Mouse (Mus musculus): ENCODE results near the gene Psmb6. TPM values are rescaled to one million over a fixed set of nuclear protein-coding genes. Genes with fewer than 3 reads are reported as not detected.
"Not testable (repeated sequence)": the region's sequence is repeated elsewhere in the genome, so short reads cannot be mapped to it uniquely, and the experiment has no call there.

The Psmb6 gene
- polyA plus RNA-seq, 1 experiment from 2014 or later: 763 TPM

DNA sequence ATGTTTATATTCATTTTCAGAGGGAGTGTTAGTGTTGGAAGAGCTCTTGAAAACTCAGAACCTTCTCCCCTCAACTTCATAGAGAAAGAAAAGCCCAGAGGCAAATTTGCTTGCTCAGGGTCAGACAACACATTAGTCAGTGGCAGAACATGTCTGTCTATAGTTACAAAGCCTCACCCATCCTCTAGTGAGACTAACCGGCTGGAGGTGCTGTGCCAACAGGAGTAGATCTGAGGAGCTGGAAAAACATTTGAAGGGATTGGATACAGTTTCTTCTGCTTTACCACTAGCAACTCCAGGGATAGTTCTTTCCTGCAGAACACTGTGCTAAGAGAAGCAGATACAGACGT is 36.7 kb downstream of the Psmb6 start:
- Histone ChIP-seq H3K4me2 (peak overlapping the region; percentile 93), H3K4me1 (replicated peaks) (peaks cover 40% of the 10 kb centered on the region), H3K27ac (replicated peaks) (peak overlapping the region; percentile 89), H3K36me3 (0 out of 2 replicates have a peak, but pooled peaks cover under 1% of the 10 kb centered on the region), H3K4me3 (peak overlapping the region; percentile 99), H3K27me3 (no peaks in the 10 kb centered on the region), H3K9me3 (no peaks in the 10 kb centered on the region), H3K9ac (peak overlapping the region; percentile 54)
- 2% methylated on average over 2 of the region's 2 CpGs for WGBS
- ATAC-seq (ENCODE audit: low FRiP score, low read depth): no peak; the same call in 1 of the 2 replicates

DNA sequence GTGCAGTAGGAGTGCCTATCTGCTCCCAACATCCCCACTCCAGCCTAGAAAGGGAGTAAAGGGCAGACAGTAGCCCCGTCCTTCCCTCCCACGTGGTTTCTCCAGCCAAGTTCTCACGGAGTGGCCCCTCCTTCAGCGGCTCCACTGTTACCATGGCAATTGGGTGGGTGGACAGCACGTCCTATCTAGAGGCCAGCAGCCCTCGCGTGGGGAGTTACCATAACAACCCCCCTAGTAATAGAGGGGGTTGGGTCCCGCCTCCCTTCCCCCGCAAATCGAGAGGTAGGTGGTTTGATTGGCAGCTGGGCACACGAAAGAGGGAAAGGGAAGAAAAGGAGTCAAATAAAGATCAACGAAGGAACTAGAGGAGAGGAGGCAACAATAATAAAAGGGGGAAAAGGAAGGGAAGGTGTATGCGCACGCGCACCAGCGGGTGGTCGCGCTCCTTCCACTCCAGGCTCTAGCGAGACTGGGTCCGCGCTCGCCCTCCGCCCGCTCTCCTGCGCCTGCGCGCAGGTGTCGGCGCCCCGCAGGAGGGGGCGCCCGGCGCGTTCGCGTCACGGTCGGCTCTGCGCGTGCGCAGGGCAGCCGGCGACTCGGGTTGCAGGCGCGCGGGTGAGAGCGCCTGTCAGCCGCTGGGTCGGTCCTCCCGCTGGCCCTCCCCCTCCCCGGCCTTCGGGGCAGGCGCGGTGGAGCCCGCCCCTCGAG is 37.3 kb downstream of the Psmb6 start, which contains the start of gene Mink1:
Gene Mink1, plus strand, starts transcription at position 595 of the 708 bp plus-strand sequence.
- H3K9me3 ChIP-seq: no peaks in the 10 kb centered on the region
- peak within 1 kb of the TSS; percentile 93 for H3K4me2 ChIP-seq
- H3K4me1 ChIP-seq (replicated peaks): peaks cover 42% of the 10 kb centered on the region
- WGBS: under 1% methylated on average over 39 of the region's 57 CpGs
- H3K9ac ChIP-seq: peak within 1 kb of the TSS; percentile 95
- peak; percentile 95 for ATAC-seq (ENCODE audit: low FRiP score, low read depth)
- peak within 1 kb of the TSS; percentile 89 for H3K27ac ChIP-seq (replicated peaks)
- H3K36me3 ChIP-seq: no peaks in the 10 kb centered on the region
- H3K27me3 ChIP-seq: no peaks in the 10 kb centered on the region
- H3K4me3 ChIP-seq: peak within 1 kb of the TSS; percentile 99

DNA sequence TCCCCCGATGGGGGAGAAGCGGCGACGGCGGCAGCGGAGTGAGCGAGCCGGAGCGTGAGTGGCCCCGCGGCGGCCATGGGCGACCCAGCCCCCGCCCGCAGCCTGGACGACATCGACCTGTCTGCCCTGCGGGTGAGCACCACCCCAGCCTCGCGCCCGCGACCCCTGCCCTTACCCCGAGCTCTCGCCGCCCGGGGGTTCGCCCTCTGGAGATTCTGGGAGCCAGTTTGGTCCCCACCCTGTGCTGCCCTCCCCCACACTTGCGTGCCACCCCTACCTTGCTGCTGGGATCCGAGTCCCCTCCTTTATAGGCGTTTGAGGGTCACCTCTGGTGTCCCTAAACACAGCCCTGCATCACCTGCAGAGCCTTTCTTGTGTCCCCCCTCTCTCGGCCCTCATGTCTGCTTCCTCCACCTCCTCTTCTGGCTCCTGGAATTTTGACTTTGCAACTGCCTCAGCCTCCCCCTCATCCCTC is 37.9 kb downstream of the Psmb6 start:
- no peaks in the 10 kb centered on the region for H3K9me3 ChIP-seq

DNA sequence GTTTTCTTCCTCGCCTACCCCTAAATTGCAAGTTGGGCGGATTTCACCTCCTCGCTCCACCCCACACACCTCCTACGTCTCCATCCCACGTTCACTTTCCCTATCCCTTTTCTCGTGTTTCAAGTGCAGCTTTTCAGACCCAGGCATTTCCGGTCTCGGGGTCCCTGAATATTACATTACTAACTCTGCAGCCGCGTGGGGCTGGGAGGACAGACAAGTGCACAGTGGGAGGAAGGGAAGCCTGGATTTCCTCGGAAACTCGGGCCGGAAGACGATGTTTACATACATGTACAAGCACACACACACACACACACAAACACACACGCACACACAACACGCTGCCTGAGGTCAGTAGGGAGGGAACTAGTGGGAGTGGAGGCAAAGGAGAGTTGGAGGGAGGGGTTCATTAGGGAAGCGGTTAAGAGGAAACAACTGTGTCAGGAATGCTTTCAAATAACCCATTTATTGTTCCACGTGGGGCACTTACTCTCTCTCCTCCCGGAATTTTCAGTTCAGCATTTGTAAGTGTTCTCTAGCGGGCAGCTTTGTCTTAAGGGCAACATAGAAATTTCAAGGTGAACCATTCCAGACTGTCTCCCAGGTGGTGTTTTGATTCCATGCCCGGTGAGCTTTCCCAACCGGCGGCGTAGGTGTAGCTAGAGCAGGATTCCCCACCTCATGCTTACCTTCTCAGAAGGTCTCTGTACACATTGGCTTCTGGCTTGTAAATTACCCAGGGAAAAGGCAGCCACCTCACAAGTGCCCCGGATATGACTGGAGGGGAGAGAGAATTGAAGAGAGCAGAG is 38.5 kb downstream of the Psmb6 start:
- WGBS: 5% methylated on average over 25 of the region's 25 CpGs
- H3K4me3 ChIP-seq: peak overlapping the region; percentile 99
- H3K36me3 ChIP-seq: no peaks in the 10 kb centered on the region
- H3K27ac ChIP-seq (replicated peaks): peak overlapping the region; percentile 89
- peak overlapping the region; percentile 93 for H3K4me2 ChIP-seq
- H3K9ac ChIP-seq: peak overlapping the region; percentile 95
- no peaks in the 10 kb centered on the region for H3K9me3 ChIP-seq
- H3K4me1 ChIP-seq (replicated peaks): peaks cover 42% of the 10 kb centered on the region
- 0 out of 2 replicates have a peak, but pooled peaks have one; percentile 4 for ATAC-seq (ENCODE audit: low FRiP score, low read depth)
- no peaks in the 10 kb centered on the region for H3K27me3 ChIP-seq

More for the DNA sequence above, 37.9 kb downstream of the Psmb6 start:
- Histone ChIP-seq H3K4me1 (replicated peaks) (peaks cover 42% of the 10 kb centered on the region), H3K27me3 (no peaks in the 10 kb centered on the region), H3K36me3 (no peaks in the 10 kb centered on the region), H3K9ac (peak overlapping the region; percentile 95), H3K4me3 (peak overlapping the region; percentile 99), H3K4me2 (peak overlapping the region; percentile 93), H3K27ac (replicated peaks) (peak overlapping the region; percentile 89)
- WGBS: 1% methylated on average over 14 of the region's 31 CpGs
- ATAC-seq (ENCODE audit: low FRiP score, low read depth): peak; percentile 36; the same call in 1 of the 2 replicates

DNA sequence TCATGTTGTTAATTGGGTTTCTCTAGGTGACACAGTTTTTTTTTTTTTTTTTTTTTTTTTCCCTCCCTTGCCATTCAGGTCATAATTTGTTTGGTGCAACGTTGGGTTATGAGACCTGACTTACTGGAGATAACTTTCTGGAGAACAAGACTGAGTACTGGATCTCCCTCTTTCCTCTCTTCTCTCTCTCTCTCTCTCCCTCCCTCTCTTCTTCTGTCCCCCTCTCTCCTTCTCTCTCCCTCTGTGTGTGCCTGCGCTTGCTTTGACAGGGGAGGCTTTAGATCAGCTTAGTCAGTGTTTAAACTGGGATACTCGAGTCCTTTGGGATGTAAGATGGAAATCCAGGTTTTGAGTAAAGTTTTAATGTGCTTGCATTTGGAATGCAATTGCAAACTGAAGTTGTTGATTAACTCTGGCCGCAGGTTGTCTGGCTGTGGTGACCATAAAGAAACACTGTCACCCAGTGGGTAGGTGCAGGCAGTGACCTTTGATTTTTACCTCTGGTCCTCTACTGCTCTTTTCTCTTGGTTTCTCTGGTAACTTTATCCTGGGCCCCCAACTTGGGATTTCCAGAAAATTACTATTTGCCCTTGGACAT is 39.2 kb downstream of the Psmb6 start:
- Histone ChIP-seq H3K27me3 (no peaks in the 10 kb centered on the region), H3K4me3 (peak overlapping the region; percentile 99), H3K9ac (peak overlapping the region; percentile 95), H3K9me3 (no peaks in the 10 kb centered on the region), H3K4me2 (peak overlapping the region; percentile 93), H3K27ac (replicated peaks) (no peak overlapping the region), H3K4me1 (replicated peaks) (peaks cover 42% of the 10 kb centered on the region), H3K36me3 (no peaks in the 10 kb centered on the region)
- no peak for ATAC-seq (ENCODE audit: low FRiP score, low read depth)
- 43% methylated on average over 4 of the region's 4 CpGs for WGBS

DNA sequence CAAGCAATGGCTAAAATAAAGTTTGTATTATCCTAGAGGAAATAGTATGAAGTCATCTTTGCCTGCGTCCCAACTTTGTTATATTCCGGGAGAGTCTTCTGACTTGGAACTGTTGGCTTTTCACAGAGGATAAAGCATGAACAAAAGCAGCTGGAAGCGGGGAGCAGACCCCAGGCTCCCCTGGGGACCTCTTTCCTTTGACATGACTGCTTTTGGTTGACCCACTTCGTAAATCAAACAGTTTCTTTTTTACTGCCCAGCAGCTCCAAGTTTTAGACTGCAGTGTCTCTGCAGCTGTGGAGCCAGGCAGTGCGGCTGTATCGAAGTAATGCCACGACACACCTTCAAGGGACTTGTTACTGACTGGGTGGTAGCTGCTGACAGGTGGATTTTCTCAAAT is 41.4 kb downstream of the Psmb6 start:
- Histone ChIP-seq H3K27me3 (no peaks in the 10 kb centered on the region), H3K9me3 (no peaks in the 10 kb centered on the region), H3K36me3 (no peaks in the 10 kb centered on the region), H3K9ac (no peak overlapping the region), H3K4me2 (no peak overlapping the region), H3K4me3 (no peak overlapping the region), H3K4me1 (replicated peaks) (peaks cover 41% of the 10 kb centered on the region), H3K27ac (replicated peaks) (no peak overlapping the region)
- ATAC-seq (ENCODE audit: low FRiP score, low read depth): no peak
- 52% methylated on average over 7 of the region's 7 CpGs for WGBS

DNA sequence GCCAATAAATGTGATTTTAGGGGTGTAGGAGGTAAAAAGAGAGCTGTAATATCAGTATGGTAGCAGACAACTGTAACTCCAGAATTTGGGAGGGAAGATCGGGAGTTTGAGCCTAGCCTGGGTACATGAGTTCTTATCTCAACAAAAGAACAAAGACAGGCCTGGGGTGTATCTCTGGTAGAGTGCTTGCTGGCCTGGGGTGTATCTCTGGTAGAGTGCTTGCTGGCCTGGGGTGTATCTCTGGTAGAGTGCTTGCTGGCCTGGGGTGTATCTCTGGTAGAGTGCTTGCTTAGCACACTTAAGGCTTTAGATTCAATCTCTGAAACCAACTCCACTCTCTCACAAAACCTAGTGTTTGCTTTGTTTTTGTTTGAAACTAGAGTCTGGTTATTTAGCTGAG is 45.4 kb downstream of the Psmb6 start:
- not testable (repeated sequence) for H3K27me3 ChIP-seq; ATAC-seq (ENCODE audit: low FRiP score, low read depth); H3K4me3 ChIP-seq; H3K27ac ChIP-seq (replicated peaks); H3K9me3 ChIP-seq; H3K4me2 ChIP-seq; H3K9ac ChIP-seq; H3K36me3 ChIP-seq
- peaks cover 17% of the 10 kb centered on the region for H3K4me1 ChIP-seq (replicated peaks)
- WGBS: 83% methylated on average over 1 of the region's 1 CpGs

DNA sequence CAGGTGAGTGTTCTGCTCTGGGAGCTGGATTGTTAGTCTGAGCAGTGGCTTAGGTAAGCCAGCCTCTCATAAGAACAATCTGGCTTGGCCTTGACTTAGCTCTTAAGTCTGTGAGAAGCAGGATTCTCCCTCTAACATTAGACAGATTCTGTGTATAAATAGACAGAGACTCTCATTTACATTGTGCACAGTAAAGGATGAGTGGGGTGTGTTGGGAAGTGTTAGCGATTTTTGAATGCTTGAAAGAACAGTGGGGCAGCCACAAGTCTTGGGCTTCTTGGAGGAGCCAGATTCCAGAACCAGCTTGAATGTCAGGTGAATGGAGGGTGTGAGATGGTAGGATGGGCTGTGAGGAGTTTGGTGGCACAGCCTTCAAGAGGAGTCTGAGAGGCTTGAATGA is 46.5 kb downstream of the Psmb6 start:
- Histone ChIP-seq H3K27ac (replicated peaks) (no peak overlapping the region), H3K4me3 (no peak overlapping the region), H3K36me3 (no peaks in the 10 kb centered on the region), H3K27me3 (no peaks in the 10 kb centered on the region), H3K4me2 (no peak overlapping the region), H3K9me3 (no peaks in the 10 kb centered on the region), H3K9ac (no peak overlapping the region), H3K4me1 (replicated peaks) (peaks cover 9% of the 10 kb centered on the region)
- ATAC-seq (ENCODE audit: low FRiP score, low read depth): no peak
- WGBS: 96% methylated on average over 1 of the region's 1 CpGs

DNA sequence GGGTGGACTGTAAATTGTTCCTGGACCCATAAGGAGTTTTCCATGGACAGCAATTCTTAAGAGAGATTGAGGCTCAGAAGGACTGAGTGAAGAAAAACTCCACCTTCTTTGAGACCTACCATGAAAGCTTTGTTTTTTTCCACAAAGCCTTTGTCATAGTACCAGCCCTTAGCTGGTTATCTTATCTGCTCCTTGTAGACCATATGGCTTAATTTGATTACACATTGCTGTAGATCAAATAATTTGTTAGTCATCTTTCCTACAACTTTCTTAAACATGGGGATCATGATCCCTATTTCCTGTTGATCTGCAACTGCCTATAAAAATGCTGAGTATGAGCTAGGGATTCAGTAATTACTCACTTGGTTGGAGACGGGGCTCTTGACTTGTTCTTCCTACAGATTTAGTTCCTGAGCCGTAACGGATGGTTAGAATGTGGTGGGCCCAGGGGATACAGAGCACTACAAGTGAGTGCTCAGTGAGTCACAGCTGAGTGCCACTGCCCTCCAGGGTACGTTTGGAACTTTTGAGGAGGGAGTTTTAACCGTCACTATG is 47.3 kb downstream of the Psmb6 start:
- 58% methylated on average over 5 of the region's 5 CpGs for WGBS
- H3K36me3 ChIP-seq: no peaks in the 10 kb centered on the region
- H3K9me3 ChIP-seq: no peaks in the 10 kb centered on the region
- H3K27ac ChIP-seq (replicated peaks): no peak overlapping the region
- H3K9ac ChIP-seq: no peak overlapping the region
- no peaks in the 10 kb centered on the region for H3K27me3 ChIP-seq
- ATAC-seq (ENCODE audit: low FRiP score, low read depth): no peak
- no peak overlapping the region for H3K4me3 ChIP-seq
- no peak overlapping the region for H3K4me2 ChIP-seq
- H3K4me1 ChIP-seq (replicated peaks): peaks cover 10% of the 10 kb centered on the region; the same call in 1 of the 2 replicates

DNA sequence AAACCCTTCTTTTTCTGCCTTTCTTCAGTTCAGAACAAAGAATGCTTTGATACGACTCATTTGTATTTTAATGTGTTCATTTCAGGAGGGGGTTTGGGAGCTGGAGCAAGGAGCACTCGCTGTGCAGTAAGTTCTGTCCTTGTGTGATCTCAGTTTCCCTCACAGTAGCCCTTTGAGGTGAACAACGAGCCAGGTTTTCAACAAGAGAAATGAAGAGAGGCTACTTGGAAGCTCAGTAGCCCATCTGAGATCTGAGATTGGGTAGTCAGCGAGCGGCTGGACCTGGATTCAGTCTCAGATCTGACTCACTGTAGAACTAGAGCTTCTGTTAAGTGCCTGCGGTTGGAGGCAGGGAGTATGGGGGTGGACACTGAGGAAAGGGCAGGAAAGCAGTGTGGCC is 48.7 kb downstream of the Psmb6 start:
- H3K4me1 ChIP-seq (replicated peaks): peaks cover 23% of the 10 kb centered on the region
- H3K4me2 ChIP-seq: no peak overlapping the region; the same call in 1 of the 2 replicates
- no peak overlapping the region for H3K4me3 ChIP-seq
- H3K27me3 ChIP-seq: no peaks in the 10 kb centered on the region
- WGBS: 52% methylated on average over 6 of the region's 6 CpGs
- no peak overlapping the region; the same call in 1 of the 2 replicates for H3K27ac ChIP-seq (replicated peaks)
- H3K9ac ChIP-seq: no peak overlapping the region
- no peaks in the 10 kb centered on the region for H3K9me3 ChIP-seq
- no peak for ATAC-seq (ENCODE audit: low FRiP score, low read depth)
- no peaks in the 10 kb centered on the region for H3K36me3 ChIP-seq

DNA sequence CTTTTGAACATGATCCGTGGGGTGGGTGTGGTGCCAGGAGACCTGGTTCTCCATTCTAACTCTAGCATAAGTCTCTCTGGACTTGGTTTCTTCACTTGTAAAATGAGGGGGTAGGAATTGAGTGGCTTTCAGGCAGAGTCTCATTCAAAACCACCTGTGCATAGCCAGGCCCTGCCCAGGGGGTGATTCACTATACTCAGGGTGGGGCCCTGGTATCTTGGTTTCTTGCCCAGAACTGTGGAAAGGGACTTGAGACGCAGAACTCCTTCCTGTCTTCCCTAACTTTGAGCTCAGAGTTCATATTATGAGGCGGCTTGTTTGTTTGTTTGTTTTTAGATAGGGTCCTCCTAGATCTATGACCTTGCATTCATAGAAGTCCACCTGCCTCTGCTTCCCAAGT is 52.0 kb downstream of the Psmb6 start:
- Histone ChIP-seq H3K27ac (replicated peaks) (no peak overlapping the region), H3K4me3 (no peak overlapping the region), H3K36me3 (no peaks in the 10 kb centered on the region), H3K4me2 (no peak overlapping the region), H3K4me1 (replicated peaks) (peaks cover 29% of the 10 kb centered on the region), H3K9me3 (no peaks in the 10 kb centered on the region), H3K9ac (no peak overlapping the region), H3K27me3 (no peaks in the 10 kb centered on the region)
- no peak for ATAC-seq (ENCODE audit: low FRiP score, low read depth)
- 78% methylated on average over 3 of the region's 3 CpGs for WGBS
